Mouse (Mus musculus) erythroblast, embryonic 14.5 days (primary cell): ENCODE data around the gene Ttll3.

Experiments
- GATA1 ChIP-seq: IDR thresholded peaks from 2 replicates; pipeline ENCODE4 v1.6.1; 2012; ENCODE audit warnings: low read length, inconsistent platforms, mixed read lengths
- TAL1 ChIP-seq: IDR thresholded peaks from 3 replicates; pipeline ENCODE4 v1.6.1; 2012; ENCODE audit warnings: low read length, inconsistent platforms, mixed read lengths

GRCm38 (mm10) chr6:113396270-113397030 lies 7.4 kb downstream of the Ttll3 start:
- no peak for TF ChIP-seq TAL1
- no peak for TF ChIP-seq GATA1
